Mouse (Mus musculus): ENCODE measurements around the gene Bag6.

The Bag6 gene

GRCm38 (mm10) chr17:35196321-35196641 is 61.3 kb downstream of the Bag6 start:
- DNase-seq, result no peak

Measured in lung, postnatal 14 days (tissue).